Mouse (Mus musculus) hindbrain, embryonic 10.5 days (tissue): ENCODE measurements around the gene Snapc1. TPM values are rescaled to one million over a fixed set of nuclear protein-coding genes. Genes with fewer than 3 reads are reported as not detected.
A peak's percentile ranks its signal among the peaks of the same experiment; 100 is the strongest.

Experiments used
- DNase-seq: peaks from one replicate; pipeline ENCODE4 v3.0.0-alpha.2; 2017; ENCODE audit warnings: low spot score
- H3K27ac ChIP-seq: fragments of 300-500 bp; sonication (generic); 2 replicates; pipeline ENCODE4 v1.5.1; 2016; ENCODE audit warnings: mild to moderate bottlenecking, moderate library complexity
- H3K27me3 ChIP-seq: fragments of 300-500 bp; sonication (generic); 2 replicates; pipeline ENCODE4 v1.6.1; 2016; ENCODE audit warnings: mild to moderate bottlenecking; ENCODE audit not compliant: poor library complexity, insufficient read depth, severe bottlenecking
- H3K36me3 ChIP-seq: fragments of 300-500 bp; sonication (generic); 2 replicates; pipeline ENCODE4 v1.6.1; 2016; ENCODE audit warnings: mild to moderate bottlenecking, moderate library complexity
- H3K4me1 ChIP-seq: fragments of 300-500 bp; sonication (generic); replicated peaks from 2 replicates; pipeline ENCODE4 v1.6.1; 2016; ENCODE audit warnings: mild to moderate bottlenecking
- H3K4me3 ChIP-seq: fragments of 300-500 bp; sonication (generic); 2 replicates; pipeline ENCODE4 v1.5.1; 2016; ENCODE audit warnings: mild to moderate bottlenecking, moderate library complexity
- H3K9me3 ChIP-seq: fragments of 300-500 bp; sonication (generic); 2 replicates; pipeline ENCODE4 v1.6.1; 2016; ENCODE audit warnings: mild to moderate bottlenecking, moderate library complexity
- WGBS: fragments of 180-500 bp; shearing (Covaris S2); methylation state at CpG from one replicate; pipeline ENCODE4 v1.1.7; 2016; 5-methylcytosine and 5-hydroxymethylcytosine counted together
- polyA plus RNA-seq: library from polyadenylated mRNA; unstranded; fragments of >200 nt; fragmentation: Nextera tagmentation; extraction: Ambion mirVana; gene quantifications from 2 replicates; pipeline ENCODE4 v1.2.1, GENCODE M21; 2016

The Snapc1 gene
- polyA plus RNA-seq, 1 experiment from 2014 or later = 19.7 TPM

DNA sequence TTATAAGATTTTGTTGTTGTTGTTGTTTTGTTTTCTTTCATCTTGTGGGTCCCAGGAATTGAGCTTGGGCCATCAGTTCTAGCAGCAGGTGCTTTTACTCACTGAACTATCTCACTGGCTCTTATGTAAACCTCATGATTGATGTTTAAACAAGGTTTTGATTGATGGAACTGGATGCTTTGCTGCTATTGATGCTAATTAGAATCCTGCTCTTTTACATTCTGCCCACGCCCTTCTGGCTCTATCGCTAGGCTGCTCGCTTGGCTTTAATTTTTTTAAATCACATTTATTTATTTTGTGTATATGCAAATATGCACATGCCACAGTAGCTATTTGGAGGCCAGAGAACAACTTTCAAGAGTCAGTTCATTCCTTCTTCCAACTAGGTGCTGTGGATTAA lies 6.6 kb upstream of the Snapc1 start:
- Histone ChIP-seq H3K4me3 (no peak overlapping the region), H3K4me1 (peaks cover 11% of the 10 kb centered on the region), H3K36me3 (no peaks in the 10 kb centered on the region), H3K27me3 (no peaks in the 10 kb centered on the region), H3K9me3 (no peaks in the 10 kb centered on the region), H3K27ac (no peak overlapping the region)
- WGBS = 88% methylated on average over 3 of the region's 3 CpGs
- no peak for DNase-seq

DNA sequence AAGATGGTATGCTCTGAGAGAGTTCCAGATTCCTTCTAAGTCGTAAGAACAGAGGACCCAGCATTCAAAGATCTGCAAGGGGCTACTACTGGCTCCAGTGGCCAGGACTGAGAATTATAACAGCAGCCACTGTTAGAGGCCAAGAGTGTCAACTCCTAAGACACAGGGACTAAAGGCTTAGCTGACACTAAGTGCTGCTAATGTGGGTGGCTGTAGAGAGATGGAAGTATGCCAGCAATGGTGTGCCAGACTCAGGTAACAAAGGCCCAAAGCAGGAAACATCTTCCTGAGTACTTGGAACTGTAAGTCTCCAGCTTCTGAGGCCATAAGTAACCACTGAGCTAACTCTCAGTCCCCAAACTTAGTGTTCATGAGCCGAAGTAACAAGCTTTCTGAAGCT lies 5.5 kb upstream of the Snapc1 start:
- H3K27ac ChIP-seq = no peak overlapping the region
- no peaks in the 10 kb centered on the region for H3K27me3 ChIP-seq
- WGBS = 91% methylated on average over 2 of the region's 2 CpGs
- no peaks in the 10 kb centered on the region for H3K9me3 ChIP-seq
- H3K4me1 ChIP-seq = no peaks in the 10 kb centered on the region
- no peaks in the 10 kb centered on the region for H3K36me3 ChIP-seq
- no peak overlapping the region for H3K4me3 ChIP-seq
- DNase-seq = no peak

DNA sequence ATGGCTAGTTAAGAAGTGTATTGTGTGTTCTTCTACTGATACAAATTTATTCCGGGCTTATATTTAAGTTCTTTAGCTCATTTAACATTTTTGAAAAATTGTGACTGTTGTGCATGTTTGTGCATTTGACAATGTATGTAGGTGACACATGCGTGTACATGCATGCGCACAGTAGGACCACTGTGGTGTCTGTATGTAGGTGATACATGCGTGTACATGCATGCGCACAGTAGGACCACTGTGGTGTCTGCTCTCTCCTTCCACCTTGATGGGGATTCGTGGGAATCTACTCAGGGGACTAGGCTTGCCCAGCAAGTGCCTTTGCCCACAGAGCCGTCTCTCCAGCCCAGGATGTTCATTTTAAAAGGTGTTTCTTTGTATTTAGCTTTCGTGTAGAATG lies 4.9 kb downstream of the Snapc1 start:
- no peak for DNase-seq
- H3K4me1 ChIP-seq = peaks cover 11% of the 10 kb centered on the region
- no peaks in the 10 kb centered on the region for H3K27me3 ChIP-seq
- no peak overlapping the region for H3K27ac ChIP-seq
- no peak overlapping the region for H3K4me3 ChIP-seq
- peaks cover 68% of the 10 kb centered on the region for H3K36me3 ChIP-seq
- whole genome bisulfite sequencing = 95% methylated on average over 8 of the region's 8 CpGs
- peaks cover 13% of the 10 kb centered on the region for H3K9me3 ChIP-seq

DNA sequence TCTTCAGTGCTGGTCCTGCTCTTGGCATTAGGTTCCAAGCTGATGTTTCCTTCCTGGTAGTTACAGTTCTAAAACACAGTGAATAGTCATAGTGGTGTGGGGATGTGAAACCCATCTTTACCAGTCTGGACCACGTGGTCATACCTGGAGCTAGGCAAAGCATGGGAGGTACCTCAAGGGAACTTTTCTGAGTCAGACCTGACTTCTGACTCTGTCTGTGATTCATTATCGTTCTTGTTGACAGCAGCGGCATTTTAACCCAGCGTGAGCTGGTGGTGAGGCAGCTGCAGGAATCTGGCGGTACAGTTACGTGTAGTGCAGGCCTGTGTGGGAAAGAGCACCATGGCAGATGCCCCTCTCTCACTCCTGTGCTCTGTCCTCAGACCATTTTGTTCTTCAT lies 10.3 kb downstream of the Snapc1 start:
- 89% methylated on average over 6 of the region's 6 CpGs for WGBS
- peaks cover 97% of the 10 kb centered on the region for H3K36me3 ChIP-seq
- H3K9me3 ChIP-seq = peaks cover 13% of the 10 kb centered on the region
- DNase-seq = no peak
- H3K27me3 ChIP-seq = no peaks in the 10 kb centered on the region
- no peaks in the 10 kb centered on the region for H3K4me1 ChIP-seq
- H3K4me3 ChIP-seq = no peak overlapping the region
- H3K27ac ChIP-seq = no peak overlapping the region

DNA sequence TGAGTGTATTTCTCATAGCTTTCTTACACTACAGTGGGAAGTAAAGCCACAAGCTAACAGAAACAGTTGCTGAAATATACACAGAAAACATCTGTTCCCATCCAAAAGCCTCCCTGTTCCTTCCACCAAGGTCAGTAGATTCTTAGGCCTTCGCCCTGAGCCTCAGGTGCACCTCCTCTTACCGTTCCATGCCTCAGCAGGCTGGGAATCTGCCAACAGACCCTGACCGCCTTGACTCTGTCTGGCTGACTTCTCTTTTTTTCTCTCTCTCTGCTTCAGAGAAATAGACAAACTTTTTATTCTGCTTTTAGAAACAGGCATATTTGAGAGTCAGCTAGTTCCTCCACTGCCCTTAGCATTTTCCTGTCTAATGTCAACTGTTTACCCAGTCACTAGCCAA lies 13.9 kb downstream of the Snapc1 start:
- no peaks in the 10 kb centered on the region for H3K27me3 ChIP-seq
- WGBS = 97% methylated on average over 3 of the region's 3 CpGs
- peaks cover 96% of the 10 kb centered on the region for H3K36me3 ChIP-seq
- DNase-seq = no peak
- no peaks in the 10 kb centered on the region for H3K4me1 ChIP-seq
- H3K9me3 ChIP-seq = no peaks in the 10 kb centered on the region
- no peak overlapping the region for H3K27ac ChIP-seq
- no peak overlapping the region for H3K4me3 ChIP-seq

DNA sequence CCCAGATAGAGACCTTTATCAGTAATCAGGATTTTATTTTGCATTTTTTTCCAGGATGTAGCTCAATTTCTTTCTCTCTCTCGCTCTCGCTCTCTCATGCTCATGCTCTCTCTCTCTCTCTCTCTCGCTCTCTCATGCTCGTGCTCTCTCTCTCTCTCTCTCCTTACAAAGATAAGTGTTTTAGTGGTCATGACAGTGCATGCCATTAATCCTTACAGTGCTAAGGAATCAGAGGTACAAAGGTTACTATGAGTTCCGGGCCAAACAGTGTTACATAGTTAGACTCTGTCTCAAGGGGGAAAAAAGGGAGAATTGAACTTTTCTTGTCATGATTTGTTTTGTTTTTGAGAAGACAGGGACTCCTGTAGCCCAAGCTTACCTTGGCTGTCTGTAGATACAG lies 15.4 kb downstream of the Snapc1 start:
- H3K27ac ChIP-seq = no peak overlapping the region
- no peaks in the 10 kb centered on the region for H3K9me3 ChIP-seq
- H3K27me3 ChIP-seq = no peaks in the 10 kb centered on the region
- WGBS = 91% methylated on average over 5 of the region's 5 CpGs
- no peaks in the 10 kb centered on the region for H3K4me1 ChIP-seq
- DNase-seq = no peak
- peaks cover 96% of the 10 kb centered on the region for H3K36me3 ChIP-seq
- H3K4me3 ChIP-seq = no peak overlapping the region

DNA sequence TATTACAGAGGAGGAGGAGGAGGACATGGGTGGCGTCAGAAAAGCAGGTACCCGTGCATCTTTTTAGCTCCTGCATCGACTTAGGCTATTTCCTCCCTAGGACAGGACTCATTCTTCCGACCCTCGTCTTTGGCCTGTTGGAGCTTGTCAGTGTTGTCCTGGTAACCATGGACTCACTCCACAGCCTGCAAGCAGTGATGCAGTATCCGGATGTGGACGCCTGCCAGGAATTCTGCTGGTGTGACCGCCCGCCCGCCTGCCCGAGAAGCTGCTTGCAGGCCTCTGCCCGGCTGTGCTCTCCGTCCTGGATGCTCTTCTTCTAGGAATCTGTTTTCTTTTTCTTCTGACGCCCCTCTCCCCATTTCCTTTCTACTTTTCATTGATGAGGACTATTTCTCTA lies 18.3 kb downstream of the Snapc1 start:
- 81% methylated on average over 14 of the region's 14 CpGs for WGBS
- Histone ChIP-seq H3K9me3 (no peaks in the 10 kb centered on the region), H3K4me3 (no peak overlapping the region), H3K36me3 (peaks cover 88% of the 10 kb centered on the region), H3K27me3 (no peaks in the 10 kb centered on the region), H3K27ac (no peak overlapping the region), H3K4me1 (no peaks in the 10 kb centered on the region)
- DNase-seq = no peak

DNA sequence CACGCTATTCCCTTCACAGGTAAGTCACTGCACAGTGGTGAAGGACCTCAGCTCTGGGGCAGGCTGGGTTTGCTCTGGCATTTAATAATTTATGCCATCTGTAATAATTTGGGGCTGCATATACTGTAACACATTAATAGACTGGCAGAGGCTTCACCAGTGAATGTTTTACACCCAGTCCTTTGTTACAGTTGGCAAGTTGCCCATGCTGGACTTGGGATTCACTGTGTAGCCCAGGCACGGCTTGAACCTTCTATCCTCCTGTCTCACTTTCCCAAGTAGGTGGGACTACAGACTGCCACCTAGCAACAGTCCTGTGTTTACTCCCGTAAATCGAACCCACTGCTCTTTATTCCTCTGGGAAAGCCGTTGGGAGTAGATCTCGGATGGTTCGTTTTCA lies 22.0 kb downstream of the Snapc1 start:
- no peak for DNase-seq
- H3K27ac ChIP-seq = no peak overlapping the region
- H3K27me3 ChIP-seq = no peaks in the 10 kb centered on the region
- no peak overlapping the region for H3K4me3 ChIP-seq
- no peaks in the 10 kb centered on the region for H3K9me3 ChIP-seq
- peaks cover 54% of the 10 kb centered on the region for H3K36me3 ChIP-seq
- H3K4me1 ChIP-seq = no peaks in the 10 kb centered on the region
- 88% methylated on average over 7 of the region's 7 CpGs for WGBS

DNA sequence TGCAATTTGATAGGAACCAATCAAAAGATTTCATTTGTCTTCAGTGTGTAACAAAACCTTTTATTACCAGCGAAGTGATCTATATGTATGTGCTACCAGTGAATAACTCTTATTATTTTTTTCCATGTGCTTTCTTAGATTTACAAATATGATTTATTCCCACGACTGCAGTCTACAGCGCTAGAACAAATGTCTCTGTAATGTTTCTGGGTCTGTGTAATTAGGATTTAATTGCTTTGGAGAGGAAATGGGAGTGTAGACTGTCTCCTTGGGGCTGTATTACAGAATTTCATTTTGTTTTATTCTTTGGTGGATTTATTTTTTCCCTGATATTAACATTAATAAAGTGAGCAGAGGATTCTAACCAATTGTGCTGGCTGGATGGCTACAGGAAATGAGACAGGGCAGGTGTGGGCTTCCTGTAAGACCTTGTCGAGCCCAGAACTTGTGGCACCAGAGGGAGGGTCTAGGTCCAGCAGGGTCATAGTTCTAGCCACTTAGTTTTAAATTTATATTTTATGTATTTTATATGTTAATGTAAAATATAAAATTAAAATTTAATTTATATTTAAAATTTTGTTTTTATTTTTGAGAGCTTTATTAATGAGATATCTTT lies 24.2 kb downstream of the Snapc1 start:
- Histone ChIP-seq H3K36me3 (peaks cover 32% of the 10 kb centered on the region), H3K4me3 (no peak overlapping the region), H3K27me3 (no peaks in the 10 kb centered on the region), H3K9me3 (no peaks in the 10 kb centered on the region), H3K4me1 (no peaks in the 10 kb centered on the region), H3K27ac (no peak overlapping the region)
- no peak for DNase-seq
- 92% methylated on average over 4 of the region's 4 CpGs for WGBS

DNA sequence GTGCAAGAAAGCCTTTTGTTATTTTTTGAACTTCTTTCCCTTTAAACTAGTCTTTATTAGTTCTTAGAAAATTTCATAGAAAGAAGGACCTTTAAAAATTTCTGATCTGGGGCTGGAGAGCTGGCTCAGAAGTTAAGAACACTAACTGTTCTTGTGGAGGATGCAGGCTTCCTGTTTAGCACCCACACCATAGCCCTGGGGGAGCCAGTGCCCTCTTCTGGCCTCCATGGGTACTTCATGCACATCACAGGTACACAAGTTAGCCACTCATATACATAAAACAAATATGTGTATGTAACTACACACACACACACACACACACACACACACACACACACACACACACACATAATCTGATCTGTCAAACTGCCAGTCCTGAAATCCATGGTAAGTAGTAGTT lies 25.3 kb downstream of the Snapc1 start:
- DNase-seq = peak; percentile 20
- H3K4me3 ChIP-seq = no peak overlapping the region
- no peak overlapping the region for H3K27ac ChIP-seq
- no peaks in the 10 kb centered on the region for H3K9me3 ChIP-seq
- no peaks in the 10 kb centered on the region for H3K27me3 ChIP-seq
- H3K36me3 ChIP-seq = peaks cover 21% of the 10 kb centered on the region
- H3K4me1 ChIP-seq = no peaks in the 10 kb centered on the region

DNA sequence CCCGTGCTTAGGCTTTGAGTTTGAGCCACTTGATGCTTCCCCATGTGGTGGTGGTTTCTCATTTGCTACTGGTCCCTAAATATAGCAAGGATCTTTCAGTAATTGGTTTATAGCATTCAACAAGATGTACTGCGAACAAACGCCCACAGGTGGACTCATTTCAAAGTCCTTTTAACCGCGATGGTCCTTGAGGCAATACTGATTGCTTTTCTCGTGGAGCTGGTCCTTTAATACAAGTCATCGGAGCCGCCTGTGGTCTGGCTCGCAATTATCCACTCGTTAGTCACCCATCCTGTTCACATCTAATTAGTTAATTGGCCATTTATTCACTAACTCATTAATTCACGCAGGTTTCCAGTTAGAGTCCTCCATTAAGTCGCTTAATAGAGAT lies 32.6 kb downstream of the Snapc1 start:
- peaks cover 34% of the 10 kb centered on the region for H3K27me3 ChIP-seq
- peak overlapping the region; percentile 67 for H3K4me3 ChIP-seq
- H3K4me1 ChIP-seq = peaks cover 11% of the 10 kb centered on the region
- no peak for DNase-seq
- no peaks in the 10 kb centered on the region for H3K36me3 ChIP-seq
- no peak overlapping the region for H3K27ac ChIP-seq
- WGBS = 64% methylated on average over 12 of the region's 12 CpGs
- no peaks in the 10 kb centered on the region for H3K9me3 ChIP-seq

DNA sequence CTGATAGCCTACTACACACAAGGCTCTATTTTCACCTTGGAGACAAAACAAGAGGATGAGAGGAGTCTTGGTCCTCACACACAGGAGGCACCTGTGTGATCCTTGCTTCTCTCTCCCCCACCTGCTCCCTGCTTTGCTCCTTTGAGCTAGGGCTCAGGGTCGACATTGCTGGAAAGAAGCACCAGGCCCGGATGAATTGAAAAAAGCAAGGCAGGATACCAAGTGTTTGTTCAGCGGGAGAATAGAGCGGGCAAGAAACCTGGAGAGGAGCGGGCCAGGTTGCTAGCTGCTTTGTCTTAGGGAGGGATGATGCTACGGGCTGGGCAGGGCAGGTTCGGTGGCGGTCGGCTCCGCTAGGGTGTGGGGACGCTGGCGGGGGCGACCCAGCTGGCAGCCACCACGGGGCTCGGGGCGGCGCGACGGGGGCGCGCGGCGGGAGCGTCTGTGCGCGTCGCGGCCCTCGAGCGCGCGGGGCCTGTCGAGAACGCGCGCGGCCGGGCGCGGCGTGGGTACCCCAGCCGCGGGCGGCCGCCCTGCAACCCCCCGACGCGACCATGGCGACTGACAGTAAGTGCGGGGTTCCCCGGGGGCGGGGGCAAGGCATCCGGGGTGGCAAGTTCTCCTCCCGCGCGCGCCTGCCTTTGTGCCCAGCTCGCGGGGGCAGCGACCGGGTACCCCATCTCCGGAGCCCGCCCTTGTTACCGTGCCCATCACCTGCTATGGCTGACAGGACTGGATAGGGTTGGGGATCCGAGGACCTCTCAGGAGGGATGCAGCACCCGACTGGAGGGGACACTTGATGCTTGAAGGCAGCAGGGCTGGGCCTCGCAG lies 33.2 kb downstream of the Snapc1 start, which contains the start of gene Syt16:
TSS of gene Syt16 (plus strand) at position 365 of the 831 bp plus-strand sequence.
- Histone ChIP-seq H3K9me3 (no peaks in the 10 kb centered on the region), H3K4me1 (peaks cover 11% of the 10 kb centered on the region), H3K27me3 (peaks cover 34% of the 10 kb centered on the region), H3K36me3 (no peaks in the 10 kb centered on the region), H3K27ac (peak within 1 kb of the TSS; percentile 83), H3K4me3 (peak within 1 kb of the TSS; percentile 67)
- WGBS = 1% methylated on average over 67 of the region's 67 CpGs
- DNase-seq = peak; percentile 33

DNA sequence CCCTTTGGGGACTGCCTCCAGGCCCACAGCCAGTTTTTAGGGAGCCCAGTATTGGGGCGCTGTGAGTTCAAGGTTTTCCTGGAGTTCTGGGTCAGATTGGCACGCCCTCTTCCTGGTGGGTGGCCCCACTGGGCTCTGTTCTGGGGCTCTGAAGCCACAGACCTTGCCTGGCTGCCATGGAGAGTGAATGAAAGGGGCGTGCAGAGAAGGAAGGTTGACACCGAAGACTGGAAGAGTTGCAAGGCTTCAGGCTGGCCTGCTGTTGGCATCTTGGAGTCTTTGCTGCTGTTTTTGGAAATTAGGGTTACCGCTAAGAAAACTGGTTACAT lies 33.8 kb downstream of the Snapc1 start:
- 28% methylated on average over 5 of the region's 5 CpGs for WGBS
- H3K27me3 ChIP-seq = peaks cover 34% of the 10 kb centered on the region
- DNase-seq = no peak

More for the DNA sequence above, 33.8 kb downstream of the Snapc1 start:
- Histone ChIP-seq H3K9me3 (no peaks in the 10 kb centered on the region), H3K4me3 (peak overlapping the region; percentile 67), H3K4me1 (peaks cover 11% of the 10 kb centered on the region), H3K27ac (peak overlapping the region; percentile 83), H3K36me3 (no peaks in the 10 kb centered on the region)
